Mouse (Mus musculus): ENCODE results near the gene Eml2.

Gene Eml2

DNA sequence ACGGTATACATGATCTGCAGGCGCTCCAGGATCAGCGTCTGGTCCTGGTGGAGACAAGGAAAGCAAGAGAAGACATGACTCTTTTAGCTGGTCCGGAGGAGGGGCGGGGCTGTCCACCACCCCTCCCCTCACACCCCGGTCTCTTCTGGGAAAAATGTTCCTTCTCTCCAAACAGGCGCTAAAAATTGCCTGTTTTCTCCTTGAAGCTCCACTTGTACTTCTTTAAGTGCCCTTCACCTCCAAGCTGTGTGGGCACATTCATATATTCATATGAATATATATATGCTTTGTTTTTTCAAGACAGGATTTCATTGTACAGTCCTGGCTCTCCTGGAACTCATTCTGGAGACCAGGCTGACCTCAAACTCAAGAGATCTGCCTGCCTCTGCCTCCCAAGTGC is 13.3 kb upstream of the Eml2 start:
- no peak for DNase-seq (ENCODE audit: low spot score in 2 of 2)

DNA sequence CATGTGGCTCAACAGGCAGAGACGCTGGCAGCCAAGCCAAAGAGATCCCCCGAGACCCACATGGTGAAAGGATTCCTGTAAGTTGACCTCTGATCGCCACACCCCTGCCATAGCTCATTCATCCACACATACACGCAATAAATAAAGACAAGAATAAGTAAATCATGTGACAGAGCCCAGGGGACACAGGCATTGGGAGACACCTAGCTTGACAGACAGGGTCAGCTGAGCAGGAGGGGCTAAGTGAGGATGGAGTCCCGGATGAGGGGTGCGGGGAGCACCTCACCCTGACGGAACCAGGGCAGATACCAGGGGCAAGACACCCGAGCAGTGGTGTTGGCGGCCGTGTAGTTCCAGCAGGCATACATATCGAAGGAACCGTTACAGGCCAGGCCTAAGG is 12.5 kb upstream of the Eml2 start:
- DNase-seq (ENCODE audit: low spot score in 2 of 2), result no peak

DNA sequence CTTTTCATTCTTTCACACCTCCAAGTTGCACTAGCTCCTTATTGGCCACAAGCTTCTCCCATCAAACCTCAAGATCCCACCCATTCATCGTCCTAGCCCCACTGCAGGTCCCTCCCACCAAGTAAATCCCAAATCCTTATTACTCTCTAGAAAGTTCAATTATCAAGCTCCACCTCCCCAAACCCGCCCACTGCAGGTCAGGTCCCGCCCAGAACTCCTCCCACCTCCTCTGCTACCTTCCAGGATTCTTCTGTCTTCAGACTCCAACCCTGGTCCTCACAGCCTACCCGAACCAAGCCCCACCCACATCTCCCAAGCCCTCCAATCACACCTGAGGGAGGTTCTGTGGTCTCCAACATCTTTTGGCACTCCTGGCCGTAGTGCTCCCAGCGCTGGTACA is 12.0 kb upstream of the Eml2 start:
- DNase-seq (ENCODE audit: low spot score in 2 of 2), result no peak

- no peak for DNase-seq (ENCODE audit: low spot score in 2 of 2)
Measured at GRCm38 (mm10) chr7:19164978-19165377, 11.2 kb upstream of the Eml2 start.

DNA sequence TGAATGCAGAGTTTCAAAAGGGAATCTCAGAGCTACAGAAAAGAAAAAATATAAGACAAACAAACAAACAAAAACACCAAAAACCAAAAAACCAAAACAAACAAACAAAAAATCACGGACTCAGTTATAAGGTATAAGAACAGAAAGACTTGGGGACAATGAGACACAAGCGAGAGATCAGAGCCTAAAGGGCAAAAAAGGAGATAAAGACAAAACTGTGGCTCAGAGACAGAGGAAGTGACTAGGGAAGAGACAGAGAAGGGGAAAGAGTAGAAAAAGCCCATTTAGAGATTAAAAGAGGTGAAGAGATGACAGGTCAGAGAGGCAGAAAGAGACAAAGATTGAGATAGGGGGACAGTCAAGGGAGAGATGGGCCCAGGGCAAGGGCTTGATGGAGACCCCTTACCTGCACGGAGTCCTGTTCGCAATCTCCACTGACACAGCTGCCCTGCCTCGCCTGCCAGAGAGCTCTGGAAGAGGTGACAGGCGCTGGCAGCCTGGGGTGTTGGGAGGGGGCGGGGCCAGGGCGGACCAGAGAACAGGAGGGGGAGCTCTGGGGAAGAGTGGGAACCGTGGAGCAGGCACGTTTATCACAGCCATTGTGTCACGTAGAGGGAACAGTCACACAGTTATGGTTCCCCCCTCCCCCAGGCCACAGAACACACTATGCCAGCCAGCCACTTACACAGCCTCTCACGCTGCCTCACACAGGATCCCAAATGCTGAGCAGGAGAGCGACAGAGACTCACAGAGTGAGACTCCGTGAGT is 10.4 kb upstream of the Eml2 start, which contains the start of gene Gipr:
Gene Gipr (minus strand): TSS at position 472 of the 768 bp plus-strand sequence.
- DNase-seq (ENCODE audit: low spot score in 2 of 2), result no peak

DNA sequence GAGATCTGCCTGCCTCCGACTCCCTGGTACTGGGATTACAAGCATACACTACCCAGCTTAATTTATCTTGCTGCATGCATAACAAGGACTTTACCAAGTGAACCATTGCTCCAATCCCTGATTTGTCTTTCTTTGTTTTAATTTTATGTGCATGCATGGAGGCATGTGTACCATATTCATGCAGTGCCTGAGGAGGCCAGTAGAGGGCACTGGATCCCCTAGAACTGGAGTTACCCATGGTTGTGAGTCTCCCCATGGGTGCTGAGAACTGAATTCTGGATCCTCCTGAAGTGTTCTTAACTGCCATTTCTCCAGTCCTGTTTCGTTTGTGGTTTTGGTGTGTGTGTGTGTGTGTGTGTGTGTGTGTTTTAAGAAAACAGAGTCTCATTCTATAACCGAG is 9.2 kb upstream of the Eml2 start:
- no peak for DNase-seq (ENCODE audit: low spot score in 2 of 2)

- no peak for DNase-seq (ENCODE audit: low spot score in 2 of 2)
Measured at GRCm38 (mm10) chr7:19169506-19169905, 6.7 kb upstream of the Eml2 start.

- peak in 1 of 2 experiments; percentile 74 for DNase-seq (ENCODE audit: low spot score in 2 of 2)
Measured at GRCm38 (mm10) chr7:19170142-19170541, 6.1 kb upstream of the Eml2 start.

- no peak for DNase-seq (ENCODE audit: low spot score in 2 of 2)
Measured at GRCm38 (mm10) chr7:19171831-19172230, 4.4 kb upstream of the Eml2 start.

DNA sequence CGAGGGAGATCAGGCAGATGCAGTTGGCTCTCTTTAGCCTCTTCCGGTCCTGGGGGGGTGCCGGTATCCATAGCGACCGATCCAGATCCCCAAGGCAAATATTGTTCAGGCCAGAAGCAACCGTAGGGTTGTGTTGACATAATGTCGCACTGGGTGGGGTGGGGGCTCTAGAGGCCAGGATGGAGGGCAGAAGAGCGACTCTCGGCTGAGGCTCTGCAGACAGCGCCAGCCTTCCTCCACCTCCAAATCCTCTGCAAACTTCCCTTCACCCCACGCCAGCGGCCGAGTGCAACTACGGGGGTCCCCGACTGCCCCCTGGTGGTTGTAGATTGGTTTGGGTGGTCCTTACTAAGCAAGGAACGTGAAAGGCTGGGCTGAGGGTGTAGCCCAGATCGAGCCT is 3.3 kb upstream of the Eml2 start:
- peak; percentile 85 for DNase-seq (ENCODE audit: low spot score in 2 of 2)

DNA sequence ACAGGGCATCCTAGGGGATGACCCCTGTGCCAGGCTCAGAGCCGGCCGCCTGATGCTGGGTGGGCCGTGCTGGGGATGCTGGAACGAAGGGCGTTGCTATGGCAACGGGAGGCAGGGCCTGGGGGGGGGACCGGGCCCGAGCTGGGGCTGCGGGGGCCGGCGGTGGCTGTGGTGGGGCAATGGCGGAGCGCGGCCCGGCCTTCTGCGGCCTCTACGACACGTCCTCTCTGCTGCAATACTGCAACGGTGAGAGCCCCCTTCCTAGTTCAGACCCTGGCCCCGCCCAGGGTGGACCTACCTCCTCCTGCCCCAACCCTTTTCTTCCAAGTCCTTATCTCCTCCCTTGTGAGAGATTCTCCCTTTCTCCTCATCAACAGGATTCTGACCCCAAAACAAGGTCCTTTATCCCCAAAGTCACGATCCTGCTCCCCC is 311 bp downstream of the Eml2 start:
- DNase-seq (ENCODE audit: low spot score in 2 of 2), result no peak

DNA sequence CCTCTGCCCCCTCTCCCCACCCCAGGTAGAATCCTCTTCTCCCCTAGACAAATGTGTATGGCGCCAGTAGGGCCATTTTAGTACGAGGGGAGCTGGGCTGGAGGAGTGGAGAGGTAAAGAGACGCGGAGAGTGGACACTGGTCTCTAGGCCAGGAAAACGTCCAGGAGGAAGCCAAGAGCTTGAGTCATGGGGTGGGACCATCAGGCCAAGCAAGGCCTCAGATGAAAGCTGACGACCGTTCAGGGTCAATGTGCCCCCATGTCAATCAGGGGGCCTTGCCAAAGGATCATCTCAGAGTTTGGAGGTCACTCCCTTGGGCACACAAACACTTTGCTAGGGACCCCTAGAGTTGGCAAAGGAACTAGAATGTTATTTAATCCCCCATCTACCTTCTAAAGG is 995 bp downstream of the Eml2 start:
- DNase-seq (ENCODE audit: low spot score in 2 of 2), result no peak

DNA sequence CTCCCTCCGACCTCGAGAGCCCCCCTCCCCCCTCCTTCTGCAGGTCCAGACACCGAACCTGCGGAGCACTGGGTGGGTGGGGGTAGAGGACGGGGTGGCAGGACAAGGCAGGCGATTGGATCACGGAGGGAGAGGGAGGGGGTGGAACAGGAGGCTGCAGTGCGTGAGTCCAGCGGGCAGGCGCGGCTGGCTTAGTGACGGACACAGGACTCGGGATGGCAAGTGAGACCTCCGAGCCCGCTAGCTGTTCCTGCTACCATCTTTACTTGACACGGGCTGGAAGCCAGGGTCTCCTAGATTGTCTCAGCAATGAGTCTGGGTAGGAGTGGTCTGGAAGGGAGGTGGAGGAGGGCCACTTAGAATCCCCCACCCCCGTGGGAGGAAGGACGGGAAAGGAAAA is 1.8 kb downstream of the Eml2 start:
- peak; percentile 50 to 52 for DNase-seq (ENCODE audit: low spot score in 2 of 2)

GRCm38 (mm10) chr7:19178443-19179092 is 2.3 kb downstream of the Eml2 start:
- peak; percentile 84 to 89 for DNase-seq (ENCODE audit: low spot score in 2 of 2)

DNA sequence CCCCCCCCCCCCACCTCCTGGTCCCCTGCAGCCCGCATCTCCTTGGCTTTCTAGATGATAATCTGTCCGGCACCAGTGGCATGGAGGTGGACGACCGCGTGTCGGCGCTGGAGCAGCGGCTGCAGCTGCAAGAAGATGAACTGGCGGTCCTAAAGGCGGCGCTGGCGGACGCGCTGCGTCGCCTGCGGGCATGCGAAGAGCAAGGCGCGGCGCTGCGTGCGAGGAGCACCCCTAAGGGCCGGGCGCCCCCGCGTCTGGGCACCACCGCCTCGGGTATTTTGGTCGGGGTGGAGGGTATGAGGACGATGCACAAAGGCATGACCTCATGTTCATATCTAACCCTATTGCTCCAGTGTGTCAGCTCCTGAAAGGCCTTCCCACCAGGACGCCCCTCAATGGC is 3.0 kb downstream of the Eml2 start:
- peak; percentile 52 to 72 for DNase-seq (ENCODE audit: low spot score in 2 of 2)

DNA sequence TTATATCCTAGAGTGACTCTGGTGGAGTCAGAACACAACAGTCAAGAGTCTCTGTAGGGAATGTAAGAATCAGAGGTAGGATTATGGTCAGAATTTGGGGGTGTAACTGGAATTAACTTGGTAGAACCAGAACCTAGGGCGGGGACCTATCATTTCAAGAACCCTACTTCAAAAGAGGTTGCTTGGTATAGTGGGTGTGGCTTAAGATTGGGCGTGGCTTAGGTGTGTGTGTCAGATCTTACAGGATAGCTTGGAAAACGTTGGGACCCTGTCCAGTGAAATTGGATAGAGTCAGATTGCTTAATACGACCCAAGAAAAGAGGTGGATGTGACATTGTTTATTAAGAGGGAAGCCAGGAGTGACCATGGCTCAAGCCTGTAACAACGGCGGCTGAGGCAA is 3.7 kb downstream of the Eml2 start:
- no peak for DNase-seq (ENCODE audit: low spot score in 2 of 2)

GRCm38 (mm10) chr7:19180862-19181429 is 4.7 kb downstream of the Eml2 start:
- DNase-seq (ENCODE audit: low spot score in 2 of 2), result no peak

- DNase-seq (ENCODE audit: low spot score in 2 of 2), result no peak
Measured at GRCm38 (mm10) chr7:19184250-19184649, 8.0 kb downstream of the Eml2 start.

DNA sequence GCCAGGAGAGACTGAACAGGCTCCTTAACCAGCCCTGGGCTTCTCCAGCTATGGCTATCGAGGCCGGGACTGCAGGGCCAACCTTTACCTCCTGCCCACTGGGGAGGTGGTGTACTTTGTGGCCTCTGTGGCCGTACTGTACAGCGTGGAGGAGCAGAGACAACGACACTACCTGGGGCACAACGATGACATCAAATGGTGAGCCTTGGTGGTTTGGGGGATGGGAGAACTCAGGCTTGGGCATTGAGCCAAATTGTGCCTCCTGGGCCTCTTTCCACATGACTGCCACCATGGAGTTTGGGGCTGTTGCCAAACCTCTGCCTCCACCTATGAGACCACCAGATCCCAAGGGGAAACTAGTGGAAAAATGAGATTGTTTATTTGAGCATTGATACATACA is 8.5 kb downstream of the Eml2 start:
- no peak for DNase-seq (ENCODE audit: low spot score in 2 of 2)

- no peak for DNase-seq (ENCODE audit: low spot score in 2 of 2)
Measured at GRCm38 (mm10) chr7:19194676-19195075, 18.5 kb downstream of the Eml2 start.

GRCm38 (mm10) chr7:19196676-19197075 is 20.5 kb downstream of the Eml2 start:
- DNase-seq (ENCODE audit: low spot score in 2 of 2), result peak; percentile 44 to 46

- DNase-seq (ENCODE audit: low spot score in 2 of 2), result no peak
Measured at GRCm38 (mm10) chr7:19197985-19198384, 21.8 kb downstream of the Eml2 start.

DNA sequence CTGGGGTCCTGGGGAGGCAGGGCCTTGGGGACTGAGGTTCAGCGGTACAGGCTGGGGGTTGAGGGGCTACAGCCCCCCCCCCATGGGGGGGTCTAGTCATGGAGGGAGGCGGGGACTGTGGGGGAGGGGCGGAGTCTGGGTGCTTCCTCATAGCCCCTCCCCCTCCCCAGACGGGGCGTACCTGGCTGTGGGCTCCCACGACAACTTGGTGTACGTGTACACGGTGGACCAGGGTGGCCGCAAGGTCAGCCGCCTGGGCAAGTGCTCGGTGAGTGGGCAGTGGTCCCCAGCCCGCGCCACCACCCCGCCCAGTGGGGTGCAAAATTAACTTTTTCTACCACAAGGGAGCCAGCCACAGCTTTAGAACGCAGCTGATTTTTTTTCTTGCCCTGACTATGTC is 25.4 kb downstream of the Eml2 start:
- no peak for DNase-seq (ENCODE audit: low spot score in 2 of 2)

Measured in frontal cortex, postnatal 36 days (tissue).